Mouse (Mus musculus) cerebellum, postnatal 25 days (tissue): ENCODE results near the gene Gm10985.

Experiments
- DNase-seq, 2 experiments: peaks; one replicate each; pipeline ENCODE4 v3.0.0; 2021; ENCODE audit warnings: mixed read lengths in 2 of 2

Gene Gm10985

DNA sequence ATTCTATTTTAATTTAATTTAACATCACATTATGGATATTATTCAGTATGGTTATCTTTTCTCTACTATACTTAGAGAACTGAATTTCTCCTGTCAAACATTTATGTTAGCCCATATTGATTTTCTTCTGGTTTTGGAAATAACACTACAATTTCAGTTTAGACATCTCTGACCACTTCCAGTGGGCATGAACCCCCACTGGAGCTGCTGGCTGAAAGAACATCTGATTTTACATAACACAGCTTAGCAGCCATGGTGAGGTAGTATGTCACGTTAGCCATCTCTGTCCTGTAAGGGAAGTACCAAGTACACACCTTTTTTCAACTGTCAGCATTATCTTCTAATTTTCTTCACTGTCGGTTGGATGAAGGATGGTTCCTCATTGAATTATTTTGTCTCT lies at the start of gene Gm10985:
Gene Gm10985 (plus strand): TSS at position 301 of the 400 bp plus-strand sequence.
- DNase-seq: no peak

DNA sequence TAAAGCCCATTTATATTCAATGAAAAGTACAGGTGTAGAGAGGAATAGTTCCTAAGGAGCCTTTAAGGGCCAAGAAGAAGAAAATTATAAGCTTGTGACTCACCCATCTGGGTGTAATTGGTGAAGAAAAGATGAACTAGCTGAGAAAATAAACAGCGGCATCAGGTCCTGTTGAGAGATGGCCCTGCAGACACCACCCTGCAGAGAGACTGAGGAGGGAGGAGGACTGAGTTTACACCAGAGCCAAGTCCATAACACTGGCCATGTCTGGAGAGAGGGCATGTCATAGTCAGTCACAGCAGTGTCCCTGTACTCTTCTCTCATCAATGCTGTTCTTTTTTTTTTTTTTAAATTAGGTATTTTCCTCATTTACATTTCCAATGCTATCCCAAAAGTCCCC lies 48.0 kb upstream of the Gm10985 start:
- DNase-seq: peak; percentile 19 to 54

DNA sequence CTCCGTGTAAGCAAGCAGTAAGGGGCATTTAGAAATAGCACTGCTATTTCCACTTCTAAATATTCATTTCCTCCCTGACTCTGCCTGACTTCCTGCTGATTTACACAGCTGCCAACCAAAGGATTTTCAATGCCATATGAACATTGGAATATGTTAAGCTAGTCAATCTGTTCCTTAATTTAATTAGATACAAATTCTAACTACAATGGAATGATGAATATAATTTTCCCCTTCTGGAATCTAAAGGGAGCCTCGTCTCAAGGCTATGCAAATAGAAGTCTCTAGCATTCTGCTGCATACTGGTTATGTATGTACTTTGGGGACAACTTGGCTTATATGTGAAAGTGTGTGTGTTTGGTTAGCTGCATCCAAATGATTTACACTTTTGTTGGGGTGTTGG lies 45.2 kb upstream of the Gm10985 start:
- DNase-seq: no peak

DNA sequence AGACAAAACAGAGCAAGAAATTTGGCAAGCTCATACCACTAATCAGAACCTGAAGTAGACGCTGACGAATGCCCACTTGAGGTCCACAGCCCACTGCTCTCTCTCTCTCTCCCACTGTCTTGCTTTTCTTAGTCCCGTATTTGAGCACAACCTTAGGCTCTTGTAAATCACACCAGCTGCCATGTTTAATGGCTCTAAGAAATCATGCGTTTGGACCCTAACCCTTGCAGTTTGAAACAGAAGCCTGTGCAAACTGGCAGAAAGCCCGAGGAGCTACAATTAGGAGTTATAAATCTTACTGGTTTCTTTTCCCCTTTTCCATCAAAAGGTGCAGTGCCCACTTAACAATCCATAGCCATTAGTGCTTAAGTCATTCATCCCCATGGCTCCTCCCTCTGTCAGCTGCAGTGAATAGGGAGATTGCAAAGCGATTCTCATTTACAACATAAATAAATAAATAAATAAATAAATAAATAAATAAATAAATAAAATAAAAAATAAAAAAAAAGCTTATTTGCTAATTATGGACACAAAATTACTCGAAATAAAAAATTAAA lies 31.4 kb upstream of the Gm10985 start:
- no peak for DNase-seq

DNA sequence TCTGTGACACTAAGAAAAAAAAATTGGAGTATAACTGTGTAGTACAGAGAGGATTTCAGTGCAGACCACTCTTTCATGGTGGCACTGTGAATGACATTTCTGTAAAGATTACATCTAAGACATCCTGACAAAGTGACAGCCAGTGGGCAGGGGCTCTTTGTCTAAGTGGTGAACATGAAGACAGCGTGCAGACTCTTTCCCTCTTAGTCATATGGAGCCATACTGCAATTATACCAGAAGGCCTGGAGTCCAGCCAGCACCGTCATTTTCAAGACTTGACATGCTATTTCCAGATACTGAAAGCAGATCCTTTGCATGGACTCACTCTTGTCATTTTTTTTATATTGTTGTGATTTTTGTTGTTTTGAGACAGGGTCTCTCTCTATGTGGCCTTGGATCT lies 10.6 kb upstream of the Gm10985 start:
- DNase-seq: no peak

DNA sequence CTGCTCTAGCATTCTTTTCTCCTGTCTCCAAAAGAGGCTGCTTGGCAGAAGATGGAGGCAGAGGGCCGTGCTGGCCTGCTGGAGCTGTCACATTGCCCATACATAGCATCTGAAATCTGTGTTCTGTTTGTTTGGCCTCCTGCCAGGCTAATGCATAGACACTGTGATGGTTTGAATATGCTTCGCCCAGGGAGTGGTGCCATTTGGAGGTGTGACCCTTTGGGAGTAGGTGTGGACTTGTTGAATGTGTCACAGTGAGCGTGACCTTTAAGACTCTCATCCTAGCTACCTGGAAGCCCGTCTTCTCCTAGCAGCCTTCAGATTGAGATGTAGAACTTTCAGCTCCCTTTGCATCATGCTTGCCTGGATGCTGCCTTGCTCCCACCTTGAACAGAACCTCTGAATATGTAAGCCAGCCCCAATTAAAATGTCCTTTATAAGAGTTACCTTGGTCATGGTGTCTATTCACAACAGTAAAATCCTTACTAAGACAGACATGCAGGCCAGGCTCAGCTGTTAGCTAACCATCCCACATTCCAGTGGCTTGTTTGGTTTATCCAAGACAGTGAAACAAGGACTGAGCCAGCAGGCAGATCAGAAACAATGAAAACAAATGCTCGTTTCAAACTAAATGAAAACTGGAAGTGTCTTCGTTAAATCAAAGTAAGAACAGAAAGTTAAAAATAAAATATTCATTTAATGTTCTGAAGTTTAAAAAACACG lies 1.5 kb downstream of the Gm10985 start:
- no peak for DNase-seq

DNA sequence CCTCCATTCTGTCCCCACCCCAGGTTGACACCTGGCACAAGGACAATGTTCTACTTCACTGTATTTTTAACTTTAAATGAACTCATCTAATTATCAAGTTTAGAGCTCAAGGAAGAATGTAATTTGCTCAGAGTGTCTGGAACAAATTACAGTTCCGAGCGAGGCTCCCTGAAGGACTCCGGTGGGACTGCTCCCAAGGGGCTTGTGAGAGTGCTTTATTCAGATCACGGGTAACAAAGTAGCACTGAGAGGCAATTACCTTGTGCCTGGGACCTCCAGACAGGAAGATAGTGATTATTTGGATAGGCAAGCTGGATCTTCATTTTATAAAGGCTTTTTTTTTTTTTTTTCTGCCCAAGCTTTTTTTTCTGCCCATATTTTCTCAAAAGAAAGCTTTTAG lies 2.8 kb downstream of the Gm10985 start:
- no peak for DNase-seq

DNA sequence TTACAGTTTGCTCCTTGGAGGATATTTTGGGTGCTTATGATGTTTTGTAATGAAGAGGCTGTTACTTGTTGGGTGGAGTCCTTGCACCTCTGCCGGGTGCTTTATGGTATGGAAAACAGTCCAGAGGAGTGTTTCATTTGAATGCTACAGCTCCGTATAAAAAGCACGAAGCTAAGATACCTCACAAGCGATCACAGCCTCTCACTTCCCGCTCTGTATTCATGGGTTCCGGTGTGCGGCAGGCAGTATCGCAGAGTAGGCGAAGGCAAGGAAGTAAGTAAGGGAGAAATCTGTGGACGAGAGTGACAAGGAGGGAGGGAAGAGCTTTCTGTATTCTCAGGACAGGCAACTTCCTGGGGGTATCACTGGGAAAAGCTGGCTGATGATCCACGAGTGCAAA lies 3.4 kb downstream of the Gm10985 start:
- DNase-seq: no peak

DNA sequence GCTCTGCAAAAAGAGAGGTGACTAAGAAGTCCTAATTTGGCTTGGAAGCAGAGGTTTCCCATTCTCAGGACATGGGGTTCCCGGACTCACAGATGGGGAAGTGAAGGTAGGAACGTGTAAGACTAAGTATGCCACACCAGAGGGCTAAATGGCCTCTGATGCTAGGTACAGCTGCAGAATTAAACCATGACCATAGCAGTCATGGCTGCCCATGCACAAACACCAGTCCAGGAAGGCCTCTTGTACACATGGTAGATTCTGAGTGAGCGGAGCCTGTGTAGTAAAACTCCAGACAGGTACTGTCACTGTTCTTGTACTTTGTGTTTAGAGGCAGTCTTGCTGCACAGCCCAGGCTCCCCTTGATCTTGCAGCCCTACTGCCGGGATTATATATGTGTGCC lies 9.4 kb downstream of the Gm10985 start:
- no peak for DNase-seq

DNA sequence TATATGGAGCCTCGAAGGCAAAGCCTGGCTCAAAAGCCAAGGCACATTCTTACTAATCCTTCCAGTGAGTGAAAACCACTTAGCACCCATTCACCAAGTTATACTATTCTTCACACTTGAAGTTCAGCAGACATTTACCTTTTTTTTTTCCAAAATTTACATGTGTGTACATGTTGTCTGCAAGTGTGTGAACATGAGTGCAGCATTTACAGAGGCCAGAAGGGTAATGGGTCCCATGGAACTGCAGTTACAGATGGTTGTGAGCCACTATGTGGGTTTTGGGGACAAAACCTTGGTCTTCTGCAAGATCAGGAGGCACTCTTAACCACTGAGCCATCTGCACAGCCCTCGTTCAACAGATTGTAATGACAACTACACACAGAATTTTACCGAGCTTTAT lies 9.9 kb downstream of the Gm10985 start:
- DNase-seq: no peak

DNA sequence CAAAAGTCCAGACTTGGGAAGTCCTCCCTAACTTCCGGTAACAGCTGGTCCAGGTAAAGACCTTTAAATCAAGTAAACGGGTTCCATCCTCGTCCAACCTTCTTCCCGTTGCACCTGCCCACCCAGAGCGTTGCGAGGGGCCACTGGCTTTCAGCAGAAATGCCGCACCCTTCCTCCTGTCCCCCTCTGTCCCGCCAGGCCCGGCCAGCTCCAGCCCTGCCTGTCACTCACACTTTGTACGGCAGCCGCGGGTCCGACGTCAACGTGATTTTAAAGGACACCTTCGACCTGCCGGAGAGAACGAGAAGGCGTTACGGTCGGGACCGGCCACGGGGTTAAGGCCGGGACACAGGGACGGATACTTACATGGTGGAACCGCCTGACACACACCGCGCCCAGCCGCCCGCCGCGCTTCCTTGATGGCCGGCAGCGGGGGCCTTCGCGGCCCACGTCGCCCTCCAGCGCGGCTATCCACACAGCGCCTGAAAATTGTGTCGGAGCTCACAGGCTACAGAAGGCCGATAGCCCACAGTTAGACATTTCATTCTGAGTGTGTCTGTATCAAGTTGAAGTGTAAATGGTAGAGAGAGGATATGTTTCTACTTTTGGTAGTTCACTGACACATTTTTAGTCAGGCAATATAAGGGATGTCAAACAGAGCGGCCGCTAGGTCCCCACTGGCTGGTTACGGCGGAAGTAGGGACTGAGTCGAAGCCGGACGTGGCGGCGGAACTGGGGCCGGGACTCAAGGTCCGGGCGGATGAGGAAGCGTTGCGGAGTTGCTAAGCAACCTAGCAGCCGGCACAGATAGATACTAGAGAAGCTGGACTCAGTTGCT lies 18.7 kb downstream of the Gm10985 start, which contains the start of gene Ufm1:
Gene Ufm1 (minus strand): TSS at position 448 of the 838 bp plus-strand sequence.
- peak; percentile 90 to 95 for DNase-seq

DNA sequence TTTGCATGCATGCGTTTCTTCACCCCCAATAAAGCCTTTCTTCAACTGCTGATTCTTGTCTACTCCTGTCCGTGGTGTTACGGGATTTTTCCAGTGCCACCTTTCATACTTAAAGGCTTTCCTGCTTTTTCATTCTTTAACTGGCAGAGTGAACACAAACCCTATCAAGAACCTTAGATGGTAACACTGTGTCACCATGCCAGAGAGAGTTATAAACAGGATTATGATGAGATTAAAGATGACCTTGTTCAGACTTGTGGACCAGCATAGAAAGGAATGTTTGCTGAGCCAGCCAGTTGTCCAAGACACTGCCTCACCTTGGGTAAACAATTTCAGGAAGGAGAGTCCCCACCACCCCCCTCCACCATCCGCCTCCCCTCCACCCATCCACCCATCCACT lies 23.3 kb downstream of the Gm10985 start:
- DNase-seq: no peak

DNA sequence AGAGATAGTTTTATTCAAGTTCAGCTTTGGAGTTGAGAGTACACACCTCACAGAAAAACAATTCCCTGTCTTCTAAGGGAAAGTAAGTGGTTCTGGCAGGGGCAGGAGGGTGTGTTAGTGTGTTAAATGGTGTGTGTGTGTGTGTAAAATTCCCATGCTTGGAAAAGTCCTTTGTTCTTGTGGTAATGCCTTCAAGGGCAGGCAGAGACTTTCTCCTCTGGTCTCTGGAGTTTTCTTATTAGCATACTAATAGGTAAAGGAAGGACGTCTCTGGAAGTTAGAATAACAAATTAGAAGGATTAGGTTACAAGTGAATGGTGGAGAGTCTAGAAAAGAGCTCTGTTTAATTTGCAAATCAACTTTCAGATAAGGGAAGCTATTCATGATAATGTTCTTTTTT lies 24.4 kb downstream of the Gm10985 start:
- DNase-seq: no peak

DNA sequence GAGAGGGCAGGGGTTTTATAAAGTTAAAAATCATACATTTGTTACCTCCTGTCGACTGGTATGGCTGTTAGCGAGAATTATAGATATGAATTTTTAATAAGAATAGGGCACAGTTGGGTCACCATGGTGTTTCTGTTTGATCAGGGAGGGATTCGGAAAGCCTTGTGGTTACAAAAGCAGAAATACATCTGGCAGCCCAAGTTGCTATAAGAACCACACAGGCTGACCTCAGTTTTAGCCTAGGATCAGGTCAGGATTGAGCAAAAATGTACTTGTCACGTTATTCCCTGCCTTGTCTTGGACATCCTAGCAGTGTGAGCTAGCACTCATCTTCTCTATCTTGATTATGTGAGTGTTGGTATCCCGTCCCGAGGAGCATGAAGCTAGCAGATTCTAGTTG lies 25.6 kb downstream of the Gm10985 start:
- no peak for DNase-seq

DNA sequence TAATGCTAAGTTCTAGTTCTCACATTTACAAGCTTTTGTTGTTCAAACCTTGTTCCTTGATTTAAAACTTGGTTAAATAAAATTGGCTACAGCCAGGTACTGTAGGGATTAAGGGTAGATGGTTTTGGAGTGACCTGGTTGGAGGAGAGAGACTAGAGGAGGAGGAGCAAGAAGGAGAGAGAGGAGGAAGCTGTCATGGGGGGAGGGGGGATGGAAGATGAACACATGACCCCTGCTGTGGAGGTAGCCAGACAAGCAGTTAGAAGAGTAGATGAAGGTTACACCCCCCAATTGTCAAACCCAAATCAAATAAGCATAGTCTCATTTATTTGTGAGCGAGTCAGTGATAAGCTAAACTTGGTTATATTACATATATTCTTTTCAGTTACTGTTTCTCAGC lies 26.7 kb downstream of the Gm10985 start:
- DNase-seq: no peak

DNA sequence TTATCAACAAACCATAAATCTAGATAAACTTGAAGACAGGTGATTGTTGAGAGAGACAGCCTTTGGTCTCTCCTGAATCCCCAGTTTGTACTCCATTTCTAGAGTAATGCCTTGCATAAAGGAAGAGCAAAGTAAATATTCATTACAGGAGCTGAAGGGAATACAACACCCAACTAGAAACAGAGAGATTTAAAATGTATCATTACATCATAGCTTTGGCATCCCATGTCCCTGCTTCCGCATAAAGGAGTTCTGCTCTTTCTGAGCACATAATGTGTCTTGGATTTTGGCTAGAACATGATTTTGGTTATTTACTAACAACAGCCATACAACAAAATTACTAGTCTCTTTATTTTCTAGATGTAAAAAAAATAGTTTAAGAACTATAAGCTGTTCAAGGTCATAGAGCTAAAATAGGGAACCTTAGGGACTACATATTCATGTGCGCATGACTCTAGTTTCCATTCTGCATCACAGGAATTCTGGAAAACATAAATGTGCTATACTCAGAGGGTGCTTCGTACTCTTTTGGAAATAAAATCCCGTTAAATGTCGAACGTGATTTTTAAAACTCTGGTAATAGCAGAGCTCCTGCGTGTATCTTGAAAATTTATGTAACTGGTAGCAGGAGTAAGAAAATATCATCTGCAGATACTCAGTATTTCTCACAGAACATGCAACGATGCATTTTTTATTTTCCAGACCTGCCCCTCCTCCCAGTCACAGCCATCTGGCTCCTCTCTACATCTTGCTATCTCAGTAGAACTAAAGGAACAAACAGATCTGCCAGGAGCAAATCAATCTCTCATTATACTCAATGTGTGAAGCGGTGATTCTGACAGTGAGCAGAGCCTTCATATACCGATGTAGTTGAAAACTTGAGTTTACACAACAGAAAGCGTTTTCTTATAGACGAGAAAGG lies 46.0 kb downstream of the Gm10985 start:
- no peak for DNase-seq
